Mouse (Mus musculus) right cerebral cortex, adult 2 months (tissue): ENCODE data around the gene Dxo.

ENCODE experiments used
- DNase-seq, 2 experiments: peaks; one replicate each; pipeline ENCODE4 v3.0.0; 2021 to 2022; ENCODE audit warnings: low spot score in 2 of 2

Dxo gene

GRCm38 (mm10) chr17:34836155-34836855 is 514 bp upstream of the Dxo start:
- DNase-seq: no peak

- no peak for DNase-seq
These were observed 875 bp downstream of the Dxo start for GRCm38 (mm10) chr17:34837464-34838324.

- no peak for DNase-seq
These were observed 2.0 kb downstream of the Dxo start for GRCm38 (mm10) chr17:34838785-34839184.

- no peak for DNase-seq
These were observed 4.0 kb downstream of the Dxo start for GRCm38 (mm10) chr17:34840736-34841307.

GRCm38 (mm10) chr17:34844884-34845283 is 8.1 kb downstream of the Dxo start:
- no peak for DNase-seq

GRCm38 (mm10) chr17:34847192-34847591 is 10.4 kb downstream of the Dxo start:
- DNase-seq: no peak

- no peak for DNase-seq
These were observed 10.8 kb downstream of the Dxo start for GRCm38 (mm10) chr17:34847615-34848014.

- peak; percentile 97 to 98 for DNase-seq
These were observed 13.1 kb downstream of the Dxo start, which contains the start of the genes Skiv2l and Nelfe for GRCm38 (mm10) chr17:34849722-34850516. Skiv2l (minus strand) TSS chr17:34850210. Nelfe (plus strand) TSS chr17:34850391.

- no peak for DNase-seq
These were observed 13.8 kb downstream of the Dxo start for GRCm38 (mm10) chr17:34850517-34851125.

GRCm38 (mm10) chr17:34853511-34853910 is 16.7 kb downstream of the Dxo start:
- DNase-seq: no peak

- no peak for DNase-seq
These were observed 17.9 kb downstream of the Dxo start for GRCm38 (mm10) chr17:34854761-34855160.

GRCm38 (mm10) chr17:34855825-34856224 is 19.0 kb downstream of the Dxo start:
- DNase-seq: peak in 1 of 2 experiments; percentile 32

GRCm38 (mm10) chr17:34858670-34859069 is 21.9 kb downstream of the Dxo start:
- no peak for DNase-seq

- DNase-seq: no peak
These were observed 23.7 kb downstream of the Dxo start for GRCm38 (mm10) chr17:34860514-34860913.

- no peak for DNase-seq
These were observed 25.0 kb downstream of the Dxo start for GRCm38 (mm10) chr17:34861704-34862415.

GRCm38 (mm10) chr17:34862416-34863081 is 25.7 kb downstream of the Dxo start, which contains the start of gene Cfb:
Cfb (minus strand) TSS chr17:34862518.
- DNase-seq: no peak

- no peak for DNase-seq
These were observed 29.2 kb downstream of the Dxo start for GRCm38 (mm10) chr17:34865981-34866380.

GRCm38 (mm10) chr17:34874321-34874720 is 37.5 kb downstream of the Dxo start:
- DNase-seq: no peak

GRCm38 (mm10) chr17:34879336-34879879 is 42.6 kb downstream of the Dxo start, which contains the start of gene Zbtb12:
Zbtb12 (plus strand) TSS chr17:34879483.
- DNase-seq: no peak

GRCm38 (mm10) chr17:34881166-34881565 is 44.3 kb downstream of the Dxo start:
- no peak for DNase-seq
